Mouse (Mus musculus) activated CD4-positive, CD25-positive, alpha-beta regulatory T cell (primary cell): Measurements from ENCODE around the gene Otoa. TPM values are rescaled to one million over a fixed set of nuclear protein-coding genes. Genes with fewer than 3 reads are reported as not detected.

Experiments used
- polyA plus RNA-seq, 2 experiments: library from polyadenylated mRNA; unstranded; fragments of 100-300 nt; shearing (Covaris generic); gene quantifications; one replicate each; pipeline ENCODE4 v1.2.1; 2017

Otoa gene
- polyA plus RNA-seq: under 1 TPM in 1 of 2 experiments, not detected in 1; 0.42 TPM

GRCm38 (mm10) chr7:121081350-121081749 is at the start of gene Otoa:
Otoa (plus strand) TSS chr7:121081650.

GRCm38 (mm10) chr7:121033856-121034652 is 47.4 kb upstream of the Otoa start, which contains the start of gene Mettl9:
Mettl9 (plus strand) TSS chr7:121034445.

DNA sequence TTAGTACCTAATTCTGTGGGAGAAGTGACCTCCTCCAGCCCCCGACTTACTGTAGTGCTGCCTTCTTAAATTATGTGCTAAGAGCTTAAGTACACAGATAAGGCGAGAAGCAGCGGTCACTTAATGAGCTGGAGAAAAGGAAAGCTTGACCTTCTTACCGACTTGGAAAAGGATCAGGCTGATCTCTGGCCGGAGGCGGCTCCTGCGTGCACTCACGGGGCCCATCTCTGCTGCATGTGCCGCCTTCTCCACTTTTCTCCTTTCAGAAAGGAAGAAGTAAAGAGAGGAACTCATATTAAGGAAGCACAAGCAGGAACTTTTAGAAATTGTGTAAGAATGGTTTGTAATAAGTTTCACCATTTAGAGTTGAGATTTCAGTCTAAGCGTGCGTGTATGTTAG is 7.2 kb upstream of the Otoa start, which contains the start of gene Igsf6:
Gene Igsf6 (minus strand): TSS at position 292 of the 400 bp plus-strand sequence.

Other genes starting within 250 kb of the Otoa start
- gene Eef2k, start 238.8 kb upstream of the Otoa start, polyA plus RNA-seq: 1 to 10 TPM; 4.9 to 7.5 TPM
- 10 to 100 TPM; 23.2 to 31.5 TPM for gene Polr3e, start 163.9 kb upstream of the Otoa start, polyA plus RNA-seq
- gene Cdr2, start 99.3 kb upstream of the Otoa start, polyA plus RNA-seq: 1 to 10 TPM; 2.6 to 3.5 TPM
- gene Mfsd13b, start 99.1 kb upstream of the Otoa start, polyA plus RNA-seq: 1 to 10 TPM in 1 of 2 experiments, under 1 TPM in 1; 0.48 to 1.1 TPM
- gene Mettl9, start 47.2 kb upstream of the Otoa start, polyA plus RNA-seq: 10 to 100 TPM; 21.5 to 34.4 TPM
- gene Igsf6, start 7.1 kb upstream of the Otoa start, polyA plus RNA-seq: 1 to 10 TPM; 1.0 to 3.4 TPM